Mouse (Mus musculus): Measurements from ENCODE around the gene 9030624G23Rik. TPM values are rescaled to one million over a fixed set of nuclear protein-coding genes. Genes with fewer than 3 reads are reported as not detected.
"Not testable (repeated sequence)": the region's sequence is repeated elsewhere in the genome, so short reads cannot be mapped to it uniquely, and the experiment has no call there.

Gene 9030624G23Rik
- polyA plus RNA-seq (2012; rRNA removed): 0.83 and 0.90 TPM in 2 replicates

DNA sequence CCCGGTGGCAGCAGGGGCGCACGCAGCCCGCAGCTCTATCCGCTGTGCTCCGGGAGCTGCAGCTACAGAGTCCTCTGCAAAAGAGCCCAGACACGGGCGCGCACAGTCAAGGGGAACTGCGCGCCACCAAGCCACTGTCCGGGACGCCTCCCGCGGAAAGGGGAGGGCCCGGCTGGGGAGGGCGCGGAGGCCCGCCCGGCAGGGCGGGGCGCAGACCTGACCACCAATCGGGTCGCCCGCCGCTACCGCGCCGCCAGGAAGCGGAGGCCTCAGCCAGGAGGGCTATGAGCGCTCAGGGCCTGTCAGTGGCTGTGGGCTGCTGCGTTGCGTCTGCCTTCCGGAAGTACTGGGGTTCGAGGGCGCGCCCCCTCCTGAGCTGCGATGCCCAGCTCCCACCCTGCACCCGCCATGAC is at the start of gene 9030624G23Rik:
9030624G23Rik (minus strand) TSS at position 139 of the 413 bp plus-strand sequence.
- not testable (repeated sequence) for H3K27ac ChIP-seq (ENCODE audit: insufficient read depth, low read length); H3K4me1 ChIP-seq (ENCODE audit: control insufficient read depth, insufficient read depth, low read length); H3K4me3 ChIP-seq (ENCODE audit: insufficient read depth, low read length)

DNA sequence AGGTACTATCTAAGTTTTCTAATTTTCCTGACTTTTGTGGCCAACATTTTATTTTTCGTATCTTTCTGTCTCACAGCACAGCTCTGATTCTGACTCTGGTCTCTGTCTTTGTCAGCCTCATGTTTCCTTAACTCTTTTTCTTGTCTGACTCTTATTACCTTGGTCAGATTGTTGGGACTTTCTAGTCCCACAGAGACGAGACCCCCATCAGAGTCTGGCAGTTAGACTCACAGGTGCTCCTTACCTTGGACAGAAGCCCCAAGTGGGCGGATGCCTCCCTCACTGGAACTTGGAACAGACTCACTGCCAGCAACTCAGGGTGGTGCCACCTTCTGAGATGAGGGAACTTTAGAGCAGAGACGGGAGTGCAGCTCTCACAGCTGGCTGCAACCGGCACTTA is 13.9 kb downstream of the 9030624G23Rik start:
- H3K27ac ChIP-seq (ENCODE audit: insufficient read depth, low read length); H3K4me1 ChIP-seq (ENCODE audit: control insufficient read depth, insufficient read depth, low read length); H3K4me3 ChIP-seq (ENCODE audit: insufficient read depth, low read length): not testable (repeated sequence)

Data from cortical plate, adult 2 months (tissue).